Mouse (Mus musculus) liver, adult 2 months (tissue): ENCODE measurements at regions not wholly inside any gene's neighbourhood (a gene's known extent, or its start where the extent isn't known, plus 50 kb on each side); places are given as distances from the start of the nearest gene placed in this dataset.

Experiments used
- CTCF ChIP-seq: fragments of 200-500 bp; IDR thresholded peaks from 2 replicates; pipeline ENCODE4 v1.5.1; 2011; ENCODE audit warnings: low read depth, low read length, control low read depth
- POLR2A ChIP-seq: fragments of 200-500 bp; IDR thresholded peaks from 2 replicates; pipeline ENCODE4 v1.6.1; 2011; ENCODE audit warnings: low read length, control low read depth; ENCODE audit not compliant: insufficient read depth; ENCODE audit errors: extremely low read depth

- TF ChIP-seq CTCF (no peak), POLR2A (no peak)
Observed at GRCm38 (mm10) chr13:29058685-29059084, 105.2 kb upstream of the Sox4 start.
